Mouse (Mus musculus): ENCODE results near the gene Gpbar1.

The Gpbar1 gene

GRCm38 (mm10) chr1:74294090-74294643 is 15.8 kb downstream of the Gpbar1 start:
- no peak for ATAC-seq (ENCODE audit: insufficient number of reproducible peaks, low FRiP score, low TSS enrichment)

- ATAC-seq (ENCODE audit: insufficient number of reproducible peaks, low FRiP score, low TSS enrichment) = peak; percentile 31; the same call in 1 of the 2 replicates
These were observed 16.5 kb downstream of the Gpbar1 start for GRCm38 (mm10) chr1:74294733-74295455.

DNA sequence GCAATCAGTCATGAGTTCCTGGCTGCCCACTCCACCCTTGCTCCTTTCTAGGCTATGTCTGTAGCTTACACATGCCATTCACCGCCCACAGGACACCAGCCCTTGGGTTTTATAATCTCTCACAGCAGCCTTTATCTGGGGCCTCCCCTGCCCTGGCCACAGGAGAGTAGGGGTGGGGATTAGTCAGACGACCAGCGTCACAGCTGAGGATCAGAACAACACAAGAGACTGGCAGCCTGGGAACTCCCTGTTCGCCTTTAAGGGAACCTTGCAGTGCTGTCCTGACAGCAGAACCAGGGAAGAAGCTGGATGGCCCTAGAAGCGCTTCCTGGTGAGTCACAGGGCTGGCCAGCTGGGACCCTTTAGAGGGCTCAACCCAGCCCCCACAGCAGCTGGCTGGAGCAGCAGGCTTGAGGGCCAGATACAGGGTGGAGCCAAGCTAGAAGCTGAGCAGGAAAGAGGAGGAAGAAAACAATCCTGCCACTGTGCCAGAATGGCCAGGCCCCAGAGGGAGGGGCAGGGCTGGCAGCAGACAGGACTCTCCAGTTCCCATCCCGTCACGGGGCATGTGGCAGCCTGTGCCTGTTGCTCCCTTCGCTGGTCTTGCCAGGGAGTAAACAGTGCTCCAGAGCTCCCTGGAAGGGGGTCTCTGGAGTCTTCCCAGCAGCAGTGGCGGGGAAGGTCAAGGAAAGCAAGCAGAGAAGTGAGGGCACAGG is 17.3 kb downstream of the Gpbar1 start:
- peak; percentile 83 for ATAC-seq (ENCODE audit: insufficient number of reproducible peaks, low FRiP score, low TSS enrichment)

DNA sequence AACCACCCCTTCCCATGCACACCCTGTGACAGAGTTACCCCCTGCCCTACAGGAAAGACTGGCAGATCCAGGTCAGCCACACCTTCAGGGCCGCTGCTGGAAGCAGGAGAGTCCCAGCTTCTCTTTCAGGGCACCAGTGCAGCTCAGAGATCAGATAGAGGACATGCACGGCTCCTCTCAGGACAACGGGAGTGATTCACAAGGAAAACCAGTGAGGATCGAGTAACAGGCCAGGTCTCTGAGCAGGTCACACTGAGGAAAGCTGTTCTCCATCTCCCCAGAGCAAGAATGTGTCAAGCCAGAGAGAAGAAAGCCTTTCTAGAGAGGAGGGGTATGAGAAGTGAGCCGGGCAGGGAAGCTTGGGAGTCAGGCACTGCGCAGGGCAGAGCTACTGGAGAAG is 18.1 kb downstream of the Gpbar1 start:
- no peak for ATAC-seq (ENCODE audit: insufficient number of reproducible peaks, low FRiP score, low TSS enrichment)

DNA sequence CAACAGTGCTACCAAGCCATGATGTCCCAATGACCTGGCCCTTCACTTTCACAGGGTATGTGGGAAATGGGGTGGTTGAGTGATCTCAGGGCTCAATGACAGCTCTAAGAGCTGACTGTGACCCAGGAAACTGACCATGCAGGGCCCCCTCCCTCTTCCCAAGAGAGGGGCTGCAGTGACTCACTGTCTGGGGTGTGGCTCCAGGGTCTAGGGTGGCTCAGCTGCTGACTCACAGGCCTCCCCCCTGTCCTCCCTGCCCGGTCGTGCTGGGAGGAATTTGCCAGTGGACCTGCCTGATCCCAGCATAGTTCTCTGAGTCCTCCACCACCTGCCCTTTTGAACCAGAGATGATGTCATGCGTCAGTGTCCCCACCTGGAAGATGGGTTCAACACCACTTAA is 18.9 kb downstream of the Gpbar1 start:
- no peak for ATAC-seq (ENCODE audit: insufficient number of reproducible peaks, low FRiP score, low TSS enrichment)

DNA sequence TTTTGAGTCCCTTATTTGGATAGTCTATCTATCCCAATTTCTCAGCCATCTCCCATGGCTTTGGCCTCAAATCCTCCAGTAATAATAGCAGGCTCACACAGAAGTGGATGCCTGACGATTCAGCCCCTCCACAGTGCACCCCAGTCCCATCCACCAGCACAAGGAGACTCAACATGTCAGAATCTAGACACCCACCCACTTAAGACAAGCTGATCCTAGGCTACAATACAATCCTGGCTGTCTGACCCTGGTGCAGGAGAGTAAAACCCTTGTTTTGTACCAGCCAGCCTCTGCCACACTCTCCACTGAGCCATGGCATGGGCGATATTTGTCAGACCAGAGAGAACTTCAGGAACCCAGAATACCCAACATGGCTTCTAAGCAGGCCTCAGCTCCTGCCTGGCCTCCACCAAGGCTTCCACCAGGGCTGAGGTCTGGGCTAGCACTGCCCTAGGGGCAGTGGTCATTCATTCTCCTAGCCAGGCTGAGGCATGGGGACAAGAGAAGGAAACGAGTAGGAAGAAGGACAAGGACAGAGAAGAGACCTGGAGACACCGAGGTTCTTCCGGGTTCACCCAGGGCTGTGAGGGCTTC is 19.9 kb downstream of the Gpbar1 start:
- no peak for ATAC-seq (ENCODE audit: insufficient number of reproducible peaks, low FRiP score, low TSS enrichment)

GRCm38 (mm10) chr1:74298996-74299395 is 20.6 kb downstream of the Gpbar1 start:
- no peak for ATAC-seq (ENCODE audit: insufficient number of reproducible peaks, low FRiP score, low TSS enrichment)

- ATAC-seq (ENCODE audit: insufficient number of reproducible peaks, low FRiP score, low TSS enrichment) = no peak
These were observed 22.2 kb downstream of the Gpbar1 start for GRCm38 (mm10) chr1:74300347-74301110.

DNA sequence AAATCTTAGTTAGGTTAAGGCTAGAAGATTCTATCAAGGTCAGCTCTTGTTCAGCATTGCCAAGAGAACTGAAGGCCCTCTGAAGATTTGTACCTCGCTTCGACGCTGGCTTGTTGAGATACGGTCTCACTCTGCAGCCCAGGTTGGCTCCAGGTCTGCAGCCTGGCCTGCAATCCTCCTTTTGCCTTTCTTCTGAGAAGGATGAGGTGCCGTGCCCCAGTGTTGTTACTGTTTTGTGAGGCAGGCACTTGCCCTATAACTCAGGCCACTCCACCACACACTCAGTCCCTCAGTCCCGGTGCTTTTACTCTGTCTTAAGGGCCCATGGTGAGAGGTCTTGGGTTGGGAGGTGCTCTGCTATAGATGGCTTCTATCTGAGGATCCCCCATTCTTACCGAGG is 23.9 kb downstream of the Gpbar1 start:
- ATAC-seq (ENCODE audit: insufficient number of reproducible peaks, low FRiP score, low TSS enrichment) = no peak

- ATAC-seq (ENCODE audit: insufficient number of reproducible peaks, low FRiP score, low TSS enrichment) = no peak
These were observed 24.5 kb downstream of the Gpbar1 start for GRCm38 (mm10) chr1:74302835-74303234.

GRCm38 (mm10) chr1:74303509-74304338 is 25.4 kb downstream of the Gpbar1 start:
- ATAC-seq (ENCODE audit: insufficient number of reproducible peaks, low FRiP score, low TSS enrichment) = peak; percentile 69

GRCm38 (mm10) chr1:74304339-74304790 is 26.0 kb downstream of the Gpbar1 start:
- ATAC-seq (ENCODE audit: insufficient number of reproducible peaks, low FRiP score, low TSS enrichment) = no peak

DNA sequence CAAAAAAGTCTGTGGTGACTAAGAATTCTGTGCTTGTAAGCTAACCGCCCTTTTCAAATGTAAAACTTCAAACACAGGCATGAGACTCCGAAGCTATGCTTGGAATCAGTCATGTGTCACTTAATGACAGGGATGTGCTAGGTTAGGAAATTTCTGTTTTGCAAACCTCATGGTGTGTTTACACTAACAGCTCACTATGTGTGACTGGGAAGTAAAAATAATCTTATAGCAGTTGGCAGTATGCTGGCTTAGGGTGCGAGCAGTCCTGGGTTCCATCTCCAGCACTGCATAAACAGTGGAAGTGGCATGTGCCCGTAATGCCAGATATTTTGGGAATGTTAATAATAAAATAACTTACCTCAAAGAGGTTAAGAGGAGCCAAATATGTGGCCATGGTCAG is 26.6 kb downstream of the Gpbar1 start:
- no peak for ATAC-seq (ENCODE audit: insufficient number of reproducible peaks, low FRiP score, low TSS enrichment)

- ATAC-seq (ENCODE audit: insufficient number of reproducible peaks, low FRiP score, low TSS enrichment) = no peak
These were observed 27.2 kb downstream of the Gpbar1 start, which contains the start of gene Tmbim1 for GRCm38 (mm10) chr1:74305522-74305921. TSS of gene Tmbim1 (minus strand) at chr1:74305622.

GRCm38 (mm10) chr1:74307146-74307545 is 28.8 kb downstream of the Gpbar1 start:
- no peak for ATAC-seq (ENCODE audit: insufficient number of reproducible peaks, low FRiP score, low TSS enrichment)

GRCm38 (mm10) chr1:74308001-74308964 is 29.9 kb downstream of the Gpbar1 start:
- ATAC-seq (ENCODE audit: insufficient number of reproducible peaks, low FRiP score, low TSS enrichment) = no peak

DNA sequence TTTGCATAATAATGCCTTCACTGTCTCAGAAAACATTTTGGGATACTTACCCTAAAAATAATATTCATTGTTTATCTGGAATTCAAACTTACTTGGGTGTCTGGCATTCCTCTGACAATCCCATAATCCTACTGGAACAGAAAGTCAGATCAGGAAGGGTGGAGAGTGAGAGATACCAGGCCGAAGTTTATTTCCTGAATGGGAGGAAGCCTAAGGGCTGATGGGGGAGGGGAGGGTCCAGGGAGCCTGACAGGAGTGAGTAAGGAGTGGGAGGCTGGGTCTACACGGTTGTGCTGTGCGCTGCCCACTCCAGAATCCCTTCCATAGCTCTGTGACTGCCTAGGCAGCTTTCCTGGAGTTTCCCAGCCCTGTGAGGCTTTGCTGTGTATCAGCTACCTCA is 31.4 kb downstream of the Gpbar1 start:
- no peak for ATAC-seq (ENCODE audit: insufficient number of reproducible peaks, low FRiP score, low TSS enrichment)

DNA sequence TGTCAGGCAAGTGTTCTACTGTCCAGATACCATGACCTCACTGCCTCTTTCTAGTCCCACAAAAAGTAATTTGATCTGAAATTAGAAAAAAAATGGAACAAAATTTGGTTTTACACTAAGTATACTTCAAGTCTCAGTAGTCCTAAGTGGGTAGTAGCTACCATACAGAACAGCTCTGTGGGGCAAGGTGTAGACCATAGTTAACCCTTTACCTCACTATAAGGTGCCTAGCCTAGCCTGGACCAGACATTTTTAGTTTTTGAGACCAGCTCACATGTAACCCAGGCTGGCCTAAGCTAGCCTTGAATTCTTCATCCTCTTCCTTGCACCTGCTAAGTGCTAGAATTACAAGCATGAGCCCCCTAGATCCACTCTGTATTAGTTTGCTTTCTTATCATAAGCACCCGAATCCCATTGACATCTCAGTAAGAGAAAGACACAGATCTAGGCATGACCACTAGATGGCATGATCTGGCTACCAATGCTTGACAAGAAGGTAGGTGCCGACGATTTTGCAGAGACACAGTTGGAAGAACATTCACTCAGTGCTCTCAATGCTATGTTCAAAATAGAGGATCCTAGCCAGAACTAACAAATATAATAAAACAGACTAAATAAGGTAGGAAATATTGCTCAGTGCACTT is 34.8 kb downstream of the Gpbar1 start:
- peak; percentile 72 for ATAC-seq (ENCODE audit: insufficient number of reproducible peaks, low FRiP score, low TSS enrichment)
